Mouse (Mus musculus): ENCODE measurements around the gene Slc1a3.
"Not testable (repeated sequence)": the region's sequence is repeated elsewhere in the genome, so short reads cannot be mapped to it uniquely, and the experiment has no call there.

Slc1a3 gene

DNA sequence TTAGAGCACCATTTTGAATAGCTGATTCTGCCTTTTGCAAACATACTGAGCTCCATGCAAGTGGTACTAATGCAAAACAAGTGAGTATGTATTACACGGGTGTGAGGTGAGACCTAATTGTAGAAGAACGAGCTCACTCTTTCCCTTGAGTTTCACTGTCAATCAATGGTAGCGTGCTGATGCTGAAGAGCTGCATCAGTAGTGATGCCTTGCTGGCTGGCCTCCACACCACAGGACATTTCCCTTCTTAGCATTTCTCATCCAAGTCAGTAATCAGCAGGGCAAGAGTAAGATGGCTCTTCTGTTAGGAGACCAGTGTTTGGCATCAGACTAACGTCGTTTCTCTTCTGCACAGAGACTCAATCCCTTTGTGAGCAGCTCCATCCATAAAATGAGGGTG, 4.0 kb downstream of the Slc1a3 start:
- no peak for DNase-seq (ENCODE audit: low read depth, low spot score)

- DNase-seq (ENCODE audit: low read depth, low spot score): no peak
Measured at GRCm38 (mm10) chr15:8706178-8706577, 4.4 kb downstream of the Slc1a3 start.

GRCm38 (mm10) chr15:8705560-8705959, 5.0 kb downstream of the Slc1a3 start:
- DNase-seq (ENCODE audit: low read depth, low spot score): not testable (repeated sequence)

- peak; percentile 82 for DNase-seq (ENCODE audit: low read depth, low spot score)
Measured at GRCm38 (mm10) chr15:8697976-8698375, 12.6 kb downstream of the Slc1a3 start.

DNA sequence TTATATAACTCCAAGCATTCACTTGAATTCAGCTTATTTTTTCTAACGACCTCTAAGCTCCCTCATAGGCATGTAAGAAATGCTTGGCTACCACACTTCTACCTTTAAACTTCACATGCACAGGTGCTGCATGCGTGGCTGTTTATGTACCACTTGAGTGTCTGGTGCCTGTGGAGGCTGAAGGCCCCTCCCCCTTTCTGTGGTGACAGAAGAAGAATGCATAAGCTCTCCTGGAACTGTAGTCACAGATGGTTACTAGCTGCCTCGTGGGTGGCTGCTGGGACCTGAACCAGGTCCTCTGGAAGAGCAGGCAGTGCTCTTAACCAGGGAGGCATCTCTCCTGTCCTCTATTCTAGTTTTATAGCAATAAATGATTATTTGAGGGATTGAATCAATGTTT, 13.1 kb downstream of the Slc1a3 start:
- DNase-seq (ENCODE audit: low read depth, low spot score): peak; percentile 55

- not testable (repeated sequence) for DNase-seq (ENCODE audit: low read depth, low spot score)
Measured at GRCm38 (mm10) chr15:8690141-8690540, 20.4 kb downstream of the Slc1a3 start.

GRCm38 (mm10) chr15:8686846-8687245, 23.7 kb downstream of the Slc1a3 start:
- no peak for DNase-seq (ENCODE audit: low read depth, low spot score)

GRCm38 (mm10) chr15:8685506-8685905, 25.1 kb downstream of the Slc1a3 start:
- DNase-seq (ENCODE audit: low read depth, low spot score): no peak

DNA sequence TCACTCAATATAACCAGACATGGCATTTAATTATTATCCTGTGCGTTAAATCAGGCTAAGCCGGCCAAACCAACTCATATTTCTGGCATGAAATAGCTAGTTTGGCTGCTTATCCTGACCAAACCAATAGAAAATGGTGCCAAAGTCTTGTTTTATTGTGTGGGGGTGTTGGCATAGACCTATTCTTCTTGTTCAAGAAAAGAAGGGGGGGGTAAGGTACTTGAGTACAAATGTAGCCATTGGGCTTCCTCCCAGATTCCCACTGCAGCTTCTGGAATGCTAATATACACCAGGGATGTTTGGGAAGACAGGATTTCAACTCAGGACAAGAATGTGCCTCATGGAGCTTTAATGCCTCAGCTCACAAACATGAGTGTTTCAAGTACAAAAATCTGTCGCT, 26.3 kb downstream of the Slc1a3 start:
- no peak for DNase-seq (ENCODE audit: low read depth, low spot score)

DNA sequence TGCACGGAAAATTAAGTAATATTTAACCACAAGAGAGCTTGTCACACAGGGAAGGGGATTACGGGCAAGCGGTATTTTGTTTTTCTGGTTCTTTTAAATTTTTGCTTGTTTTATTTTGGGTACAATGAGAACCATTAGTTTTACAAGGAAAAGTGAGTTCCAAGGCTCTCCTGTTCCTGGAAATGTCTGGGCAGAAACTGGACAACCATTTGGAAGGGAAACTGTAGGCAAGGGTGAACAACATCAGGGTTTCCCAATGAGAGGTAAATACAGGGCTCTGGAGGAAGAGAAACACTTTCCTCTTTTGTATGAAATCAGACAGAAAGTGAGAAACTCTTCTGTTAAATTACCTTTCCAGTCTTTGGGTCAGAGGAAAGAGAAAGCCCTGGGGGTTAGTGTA, 27.7 kb downstream of the Slc1a3 start:
- no peak for DNase-seq (ENCODE audit: low read depth, low spot score)

DNA sequence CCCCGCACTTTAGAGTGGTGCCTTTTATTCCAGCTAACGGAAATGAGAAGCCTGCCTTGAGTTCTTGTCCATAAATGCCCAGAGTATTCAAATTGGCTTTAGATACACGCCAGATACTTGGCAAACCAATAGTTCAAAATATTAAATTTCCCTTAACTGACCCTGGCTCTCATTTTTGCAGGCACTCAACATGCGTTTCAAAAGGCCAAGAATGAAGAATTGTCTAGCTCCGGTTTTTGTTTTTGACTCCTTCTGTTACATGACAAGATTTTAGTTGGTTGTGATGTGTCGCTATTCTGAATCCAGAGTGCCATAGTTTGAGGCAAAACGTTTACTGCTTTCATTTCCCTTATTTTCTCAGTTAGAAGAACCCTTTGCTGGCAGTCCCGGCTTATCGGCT, 28.1 kb downstream of the Slc1a3 start:
- no peak for DNase-seq (ENCODE audit: low read depth, low spot score)

DNA sequence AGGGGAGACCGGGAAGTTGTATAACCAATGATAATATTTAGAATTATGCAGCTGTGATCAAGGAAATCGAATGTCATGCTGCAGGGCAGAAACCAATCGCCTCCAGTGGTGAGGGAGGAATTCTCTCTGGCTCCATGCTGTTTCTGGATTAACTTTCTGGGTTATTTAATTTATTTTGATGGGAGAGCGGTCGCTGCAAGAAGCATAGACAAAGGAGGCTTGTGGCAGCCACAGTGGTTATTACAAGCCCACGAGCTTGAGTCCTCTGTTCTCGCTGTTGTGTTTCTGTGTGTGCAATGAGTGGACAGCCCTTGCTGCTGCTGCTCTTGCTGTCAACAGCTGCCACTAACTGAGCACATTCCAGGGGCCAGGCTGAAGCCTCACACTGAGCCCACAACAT, 28.6 kb downstream of the Slc1a3 start:
- DNase-seq (ENCODE audit: low read depth, low spot score): no peak

GRCm38 (mm10) chr15:8681009-8681408, 29.6 kb downstream of the Slc1a3 start:
- DNase-seq (ENCODE audit: low read depth, low spot score): no peak

GRCm38 (mm10) chr15:8676959-8677358, 33.6 kb downstream of the Slc1a3 start:
- DNase-seq (ENCODE audit: low read depth, low spot score): no peak

- DNase-seq (ENCODE audit: low read depth, low spot score): no peak
Measured at GRCm38 (mm10) chr15:8676211-8676691, 34.3 kb downstream of the Slc1a3 start.

GRCm38 (mm10) chr15:8675616-8676015, 34.9 kb downstream of the Slc1a3 start:
- DNase-seq (ENCODE audit: low read depth, low spot score): no peak

DNA sequence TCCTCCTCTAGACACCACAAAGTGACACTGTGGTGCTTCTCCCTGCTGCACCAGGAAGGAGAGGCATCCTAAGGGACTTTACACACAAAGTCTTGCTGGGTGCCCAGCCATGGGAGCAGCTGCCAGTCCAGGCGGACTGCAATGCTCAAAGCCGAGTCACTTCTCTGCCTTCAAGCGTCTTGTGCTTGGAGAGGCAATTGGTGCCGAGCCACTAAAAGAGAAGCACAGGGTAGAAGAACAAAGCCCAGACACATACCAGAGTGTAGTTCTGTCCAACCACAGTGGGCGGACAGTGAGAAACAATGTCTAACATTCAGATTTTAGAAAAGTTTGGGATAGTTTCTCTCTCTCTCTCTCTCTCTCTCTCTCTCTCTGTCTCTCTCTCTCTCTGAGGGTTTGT, 38.0 kb downstream of the Slc1a3 start:
- no peak for DNase-seq (ENCODE audit: low read depth, low spot score)

DNA sequence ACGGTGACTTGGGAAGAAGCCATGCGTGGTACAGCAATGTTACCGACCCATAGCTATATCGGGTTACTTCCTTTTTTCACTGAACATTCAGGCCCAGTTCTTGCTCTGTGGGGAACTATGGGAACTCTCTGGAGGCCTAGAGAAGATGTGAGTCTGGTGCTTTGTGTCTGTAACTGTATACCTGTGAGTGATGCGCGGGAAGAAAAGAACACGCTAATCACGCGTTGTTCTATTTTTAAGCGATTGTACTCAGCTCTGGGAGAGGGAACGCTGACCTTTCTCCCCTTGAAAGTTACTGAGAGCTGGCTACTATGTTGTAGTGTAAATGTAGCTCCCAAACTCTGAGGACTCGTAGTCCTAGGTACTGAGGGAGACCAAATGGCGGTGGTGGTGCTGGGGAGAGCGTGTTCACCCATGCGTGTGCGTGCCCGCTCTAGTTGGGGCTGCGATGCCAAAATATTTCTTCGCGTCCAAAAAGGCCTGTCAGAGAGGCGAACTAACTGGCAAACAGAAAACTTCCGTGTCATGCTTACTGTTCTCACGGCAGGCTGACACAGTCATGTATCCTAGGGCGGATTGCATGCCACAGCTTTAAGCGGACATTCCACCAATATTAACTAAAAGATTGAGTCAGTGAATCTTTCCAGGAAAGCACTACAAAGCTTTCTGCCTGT, 42.6 kb downstream of the Slc1a3 start:
- DNase-seq (ENCODE audit: low read depth, low spot score): no peak

GRCm38 (mm10) chr15:8665675-8666350, 44.8 kb downstream of the Slc1a3 start:
- no peak for DNase-seq (ENCODE audit: low read depth, low spot score)

DNA sequence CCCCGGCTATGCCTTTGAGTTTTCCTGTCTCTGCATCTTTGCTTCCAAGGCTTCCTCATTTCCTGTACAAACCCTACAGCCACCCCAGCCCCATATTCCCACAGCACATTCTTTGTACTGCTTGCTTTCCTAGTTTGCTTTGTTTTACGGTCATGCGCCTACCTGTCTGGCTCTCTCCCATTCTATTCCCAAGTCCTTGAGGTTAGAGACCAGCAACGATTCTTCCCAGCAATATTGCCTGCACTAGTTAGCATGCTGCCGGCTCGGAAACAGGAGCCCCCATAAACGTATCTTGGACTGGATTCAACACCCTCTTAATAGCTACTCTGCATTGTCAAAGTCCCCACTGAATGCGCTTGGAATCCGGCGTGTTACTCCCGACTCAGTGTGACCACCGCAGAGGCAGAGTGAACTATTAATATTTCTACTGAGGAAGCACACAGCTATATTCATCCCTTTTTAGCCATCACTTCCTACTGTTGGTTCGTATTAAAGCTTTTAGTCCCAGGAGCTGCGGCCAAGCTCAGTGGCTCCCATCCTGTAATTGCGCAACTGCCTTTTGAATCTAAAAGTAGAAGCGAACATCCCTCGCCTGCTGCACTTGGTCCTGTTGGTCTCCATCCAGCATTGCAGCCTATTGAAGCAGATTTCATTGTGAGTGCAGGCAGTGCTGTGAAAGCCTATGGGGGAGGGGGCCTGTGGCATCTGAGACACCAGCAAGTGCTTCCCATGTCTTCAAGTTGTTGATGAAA, 47.0 kb downstream of the Slc1a3 start:
- peak; percentile 19 for DNase-seq (ENCODE audit: low read depth, low spot score)

- no peak for DNase-seq (ENCODE audit: low read depth, low spot score)
Measured at GRCm38 (mm10) chr15:8661856-8662255, 48.7 kb downstream of the Slc1a3 start.

DNA sequence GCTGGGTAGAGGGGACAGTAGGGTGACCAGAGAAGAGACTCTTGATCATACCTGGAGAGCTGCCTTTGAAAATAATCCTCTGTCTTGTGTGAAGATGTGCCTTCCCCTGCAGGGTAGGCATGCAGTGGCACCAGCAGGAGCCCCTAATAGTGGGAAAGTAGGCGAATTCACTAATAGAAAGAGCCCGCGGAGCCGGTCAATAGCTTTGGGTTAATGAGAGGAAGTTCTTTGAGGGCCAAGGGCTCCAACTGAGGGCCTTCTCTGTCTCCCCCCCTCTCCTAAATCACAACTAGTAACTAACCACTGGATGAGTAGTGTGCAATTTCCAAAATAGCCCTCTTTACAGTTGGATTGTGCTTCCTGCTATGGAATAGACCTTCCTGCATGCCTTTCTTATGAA, 50.6 kb downstream of the Slc1a3 start:
- DNase-seq (ENCODE audit: low read depth, low spot score): no peak
